Comparison of ENCODE assay signal across 23 mouse cellular contexts in genomic region chr13:31623291-31623690, GRCm38 (mm10). TPM values are rescaled to one million over a fixed set of nuclear protein-coding genes. Genes with fewer than 3 reads are reported as not detected.
DNase-seq lines count a peak whose midpoint lies in the region; ATAC-seq lines count a peak whose summit lies in the region.
"Had no signal": no experiment of that assay in that cellular context is flagged by ENCODE, and none has a peak within 500 bp of the region (broad histone marks: within the 10 kb centered on the region; RNA-seq: fewer than 3 reads in every experiment).

No protein-coding gene starts in this region.

- H3K36me3 ChIP-seq in embryonic facial prominence, embryonic 12.5 days = no peaks in the 10 kb centered on the region
- H3K36me3 ChIP-seq in intestine, embryonic 14.5 days (ENCODE audit: control insufficient read depth, insufficient read depth, low read length) = no peaks in the 10 kb centered on the region
- H3K36me3 ChIP-seq in stomach, embryonic 16.5 days (ENCODE audit: control insufficient read depth, insufficient read depth, low read length) = no peaks in the 10 kb centered on the region
- H3K36me3 ChIP-seq: heart, embryonic 13.5 days; limb, embryonic 13.5 days; liver, embryonic 13.5 days; midbrain, embryonic 12.5 days; stomach, embryonic 15.5 days had no signal

- peak; percentile 6 for DNase-seq in lung, postnatal 10 days
- no peak for DNase-seq in lung, postnatal 25 days (ENCODE audit: low spot score)
- DNase-seq in intestine, embryonic 14.5 days (ENCODE audit: low spot score) = peak; percentile 52
- DNase-seq in frontal cortex, postnatal 36 days (ENCODE audit: low spot score in 2 of 2) = no peak
- no peak for DNase-seq in kidney, adult 18-20 months
- DNase-seq: adrenal gland, adult 2 months; cerebellum, adult 9-10 months; gastrocnemius, postnatal 10 days; heart, adult 11 months; liver, embryonic 13.5 days; right cerebral cortex, postnatal 25 days had no signal

- peak overlapping the region; percentile 21; the same call in 1 of the 2 replicates for H3K4me2 ChIP-seq in embryonic facial prominence, embryonic 12.5 days (replicated peaks)
- H3K4me2 ChIP-seq in intestine, embryonic 14.5 days (ENCODE audit: low read length) = peak overlapping the region; percentile 67
- H3K4me2 ChIP-seq in stomach, embryonic 16.5 days (ENCODE audit: low read depth, low read length) = peak overlapping the region; percentile 78
- H3K4me2 ChIP-seq: forebrain, embryonic 13.5 days; heart, embryonic 13.5 days; liver, embryonic 13.5 days; midbrain, embryonic 12.5 days had no signal

- H3K9me3 ChIP-seq in embryonic facial prominence, embryonic 12.5 days = no peaks in the 10 kb centered on the region
- H3K9me3 ChIP-seq in intestine, embryonic 14.5 days (ENCODE audit: control insufficient read depth, low read length) = no peaks in the 10 kb centered on the region
- no peaks in the 10 kb centered on the region for H3K9me3 ChIP-seq in stomach, embryonic 16.5 days (replicated peaks; ENCODE audit: control insufficient read depth, low read length)
- H3K9me3 ChIP-seq: forebrain, embryonic 13.5 days; heart, embryonic 13.5 days; limb, embryonic 13.5 days; liver, embryonic 13.5 days; midbrain, embryonic 12.5 days; stomach, embryonic 15.5 days had no signal

- no peak overlapping the region; the same call in 1 of the 2 replicates for H3K4me3 ChIP-seq in embryonic facial prominence, embryonic 12.5 days
- peak overlapping the region; percentile 66; the same call in 1 of the 2 replicates for H3K4me3 ChIP-seq in intestine, embryonic 14.5 days (ENCODE audit: low read depth, low read length)
- H3K4me3 ChIP-seq in stomach, embryonic 16.5 days (replicated peaks; ENCODE audit: low read length) = peak overlapping the region; percentile 68; the same call in 1 of the 2 replicates
- H3K4me3 ChIP-seq: erythroblast, embryonic 14.5 days; forebrain, embryonic 13.5 days; heart, embryonic 13.5 days; liver, embryonic 13.5 days; midbrain, embryonic 12.5 days had no signal

- peaks cover 30% of the 10 kb centered on the region; the same call in 1 of the 2 replicates for H3K4me1 ChIP-seq in embryonic facial prominence, embryonic 12.5 days
- peaks cover 11% of the 10 kb centered on the region for H3K4me1 ChIP-seq in intestine, embryonic 14.5 days (replicated peaks; ENCODE audit: control insufficient read depth, insufficient read depth, low read length)
- peaks cover 15% of the 10 kb centered on the region for H3K4me1 ChIP-seq in stomach, embryonic 16.5 days (ENCODE audit: control insufficient read depth, insufficient read depth, low read length)

- ATAC-seq in embryonic facial prominence, embryonic 12.5 days (ENCODE audit: insufficient number of reproducible peaks, insufficient read depth, low FRiP score, low TSS enrichment) = no peak
- no peak for ATAC-seq in intestine, embryonic 14.5 days (replicated peaks; ENCODE audit: low FRiP score, low TSS enrichment, low read depth)
- ATAC-seq in stomach, embryonic 16.5 days (ENCODE audit: insufficient read depth, low FRiP score) = no peak
- ATAC-seq: forebrain, embryonic 13.5 days; hindbrain, embryonic 16.5 days; lung, postnatal 0 days had no signal

- peaks cover 93% of the 10 kb centered on the region for H3K27me3 ChIP-seq in embryonic facial prominence, embryonic 12.5 days
- peaks cover 94% of the 10 kb centered on the region for H3K27me3 ChIP-seq in intestine, embryonic 14.5 days (replicated peaks; ENCODE audit: control insufficient read depth, insufficient read depth, low read length)
- peaks cover 68% of the 10 kb centered on the region for H3K27me3 ChIP-seq in stomach, embryonic 16.5 days (ENCODE audit: control insufficient read depth, insufficient read depth, low read length)

- no peak overlapping the region for H3K9ac ChIP-seq in embryonic facial prominence, embryonic 12.5 days
- peak overlapping the region; percentile 45 for H3K9ac ChIP-seq in intestine, embryonic 14.5 days (ENCODE audit: low read length)
- H3K9ac ChIP-seq in stomach, embryonic 16.5 days (ENCODE audit: low read length) = no peak overlapping the region
- H3K9ac ChIP-seq: forebrain, embryonic 13.5 days; heart, embryonic 13.5 days; limb, embryonic 13.5 days; liver, embryonic 13.5 days; midbrain, embryonic 12.5 days; stomach, embryonic 15.5 days had no signal

- WGBS in embryonic facial prominence, embryonic 12.5 days = 3% methylated on average over 6 of the region's 6 CpGs
- 12% methylated on average over 6 of the region's 6 CpGs for WGBS in intestine, embryonic 14.5 days
- WGBS in stomach, embryonic 16.5 days = 23% methylated on average over 6 of the region's 6 CpGs

- H3K27ac ChIP-seq in embryonic facial prominence, embryonic 12.5 days = 0 out of 2 replicates have a peak overlapping the region, but pooled peaks have one; percentile 91
- peak overlapping the region; percentile 94 for H3K27ac ChIP-seq in intestine, embryonic 14.5 days (ENCODE audit: low read depth)
- no peak overlapping the region for H3K27ac ChIP-seq in stomach, embryonic 16.5 days (ENCODE audit: low read length)
- H3K27ac ChIP-seq: forebrain, embryonic 13.5 days; heart, embryonic 13.5 days; limb, embryonic 13.5 days; liver, embryonic 13.5 days; midbrain, embryonic 12.5 days; stomach, embryonic 15.5 days had no signal

RNA-seq across cellular contexts. Expression of gene Foxf2, which starts 2.3 kb away (rescaled TPM):
- 21.4 and 25.8 TPM in 2 replicates for polyA plus RNA-seq in embryonic facial prominence, embryonic 12.5 days (2016; fragmentation: Nextera tagmentation; extraction: Ambion mirVana)
- polyA plus RNA-seq in intestine, embryonic 14.5 days (2014; fragmentation: Nextera tagmentation; extraction: Ambion mirVana) = 27.8 and 28.3 TPM in 2 replicates
- polyA plus RNA-seq in stomach, embryonic 16.5 days (2015; fragmentation: Nextera tagmentation; extraction: Ambion mirVana) = 11.9 and 12.2 TPM in 2 replicates
- polyA plus RNA-seq: adrenal gland, adult 2 months; erythroblast, embryonic 14.5 days; kidney, embryonic 14.5 days; liver, embryonic 13.5 days; thymus, postnatal 0 days had no signal

Comparison
In these comparisons a context has a peak if more than half of its experiments do, and no peak if none do; other contexts are left out.
1. DNase-seq: peak in lung, postnatal 10 days (single experiment) and intestine, embryonic 14.5 days (single experiment); none in lung, postnatal 25 days (single experiment), frontal cortex, postnatal 36 days (0 of 2) and kidney, adult 18-20 months (single experiment).
2. H3K4me2 ChIP-seq: peak in every context shown above with its lines; median percentile 78 in stomach, embryonic 16.5 days; 67 in intestine, embryonic 14.5 days; 21 in embryonic facial prominence, embryonic 12.5 days.